Mouse (Mus musculus): ENCODE data around the gene Tmem150c.

GRCm38 (mm10) chr5:100187035-100187901, 27.7 kb upstream of the Tmem150c start:
- TF ChIP-seq MAFK (IDR thresholded peaks at IDR 0.05; ENCODE audit: insufficient read depth, low read depth, low read length) (no peak), ZC3H11A (IDR thresholded peaks at IDR 0.05; ENCODE audit: borderline replicate concordance, low read depth, low read length) (no peak), CHD2 (IDR thresholded peaks at IDR 0.05; ENCODE audit: low read depth, low read length) (no peak), ZNF384 (IDR thresholded peaks at IDR 0.05; ENCODE audit: low read depth, low read length) (no peak), HCFC1 (IDR thresholded peaks at IDR 0.05; ENCODE audit: borderline replicate concordance, insufficient read depth, low read length) (no peak)
